ENCODE assay signal across 30 mouse cellular contexts in genomic region chr4:135692916-135693315, GRCm38 (mm10). TPM values are rescaled to one million over a fixed set of nuclear protein-coding genes. Genes with fewer than 3 reads are reported as not detected.
DNase-seq lines count a peak whose midpoint lies in the region; ATAC-seq and TF ChIP-seq lines count a peak whose summit lies in the region.
"Had no signal": no experiment of that assay in that cellular context is flagged by ENCODE, and none has a peak within 500 bp of the region (broad histone marks: within the 10 kb centered on the region; RNA-seq: fewer than 3 reads in every experiment).

No protein-coding gene starts in this region.

- no peak overlapping the region for H3K4me3 ChIP-seq in intestine, embryonic 15.5 days (replicated peaks)
- no peak overlapping the region for H3K4me3 ChIP-seq in myocyte
- H3K4me3 ChIP-seq: embryonic facial prominence, embryonic 13.5 days; erythroblast, embryonic 14.5 days; hindbrain, embryonic 10.5 days; hindbrain, embryonic 15.5 days; liver, embryonic 15.5 days; megakaryocyte, embryonic 14.5 days; midbrain, embryonic 13.5 days; neural tube, embryonic 15.5 days had no signal

- no peak for TF ChIP-seq POLR2A in myocyte (IDR thresholded peaks at IDR 0.05; ENCODE audit: insufficient read length, low read depth)

- DNase-seq in 3T3-L1 (ENCODE audit: low read depth, low spot score) = peak; percentile 49
- DNase-seq in CD4-positive helper T cell, adult 2 months (ENCODE audit: low read depth, low spot score) = peak; percentile 16
- DNase-seq in right cerebral cortex, postnatal 25 days = no peak
- no peak for DNase-seq in lung, adult 18-20 months
- DNase-seq in cerebellum, adult 11-12 months = no peak
- DNase-seq: adrenal gland, adult 2 months; adrenal gland, postnatal 36 days; cerebellum, adult 8-10 months; forebrain, postnatal 0 days; gastrocnemius, postnatal 10 days; heart, postnatal 14 days; kidney, adult 9 months; kidney, postnatal 10 days; lung, postnatal 36 days; retina, postnatal 1 day had no signal

- WGBS in intestine, embryonic 15.5 days = 61% methylated on average over 4 of the region's 4 CpGs

- H3K27ac ChIP-seq in intestine, embryonic 15.5 days = no peak overlapping the region
- H3K27ac ChIP-seq: embryonic facial prominence, embryonic 13.5 days; hindbrain, embryonic 10.5 days; hindbrain, embryonic 15.5 days; liver, embryonic 15.5 days; midbrain, embryonic 13.5 days; neural tube, embryonic 15.5 days had no signal

- H3K9ac ChIP-seq in intestine, embryonic 15.5 days = no peak overlapping the region
- H3K9ac ChIP-seq: embryonic facial prominence, embryonic 13.5 days; forebrain, postnatal 0 days; hindbrain, embryonic 15.5 days; liver, embryonic 15.5 days; midbrain, embryonic 13.5 days; neural tube, embryonic 15.5 days had no signal

- peak; percentile 80 for ATAC-seq in intestine, embryonic 15.5 days
- ATAC-seq: activated CD4-positive, CD25-positive, alpha-beta regulatory T cell, adult 4 months; forebrain, postnatal 0 days; midbrain, embryonic 13.5 days had no signal

- no peaks in the 10 kb centered on the region for H3K9me3 ChIP-seq in intestine, embryonic 15.5 days
- H3K9me3 ChIP-seq: embryonic facial prominence, embryonic 13.5 days; hindbrain, embryonic 15.5 days; liver, embryonic 15.5 days; midbrain, embryonic 13.5 days; neural tube, embryonic 15.5 days had no signal

- no peak overlapping the region for H3ac ChIP-seq in myocyte (ENCODE audit: control insufficient read depth, insufficient read length)

- no peaks in the 10 kb centered on the region for H3K4me1 ChIP-seq in intestine, embryonic 15.5 days (replicated peaks)
- H3K4me1 ChIP-seq: embryonic facial prominence, embryonic 13.5 days; hindbrain, embryonic 10.5 days; hindbrain, embryonic 15.5 days; liver, embryonic 15.5 days; megakaryocyte, embryonic 14.5 days; midbrain, embryonic 13.5 days; neural tube, embryonic 15.5 days had no signal

- no peak overlapping the region for H3K4me2 ChIP-seq in intestine, embryonic 15.5 days (replicated peaks)
- H3K4me2 ChIP-seq in myocyte (ENCODE audit: low read depth) = no peak overlapping the region
- H3K4me2 ChIP-seq: embryonic facial prominence, embryonic 13.5 days; hindbrain, embryonic 15.5 days; liver, embryonic 15.5 days; midbrain, embryonic 13.5 days; neural tube, embryonic 15.5 days had no signal

- H3K79me2 ChIP-seq in myocyte (ENCODE audit: control insufficient read depth, insufficient read depth) = no peaks in the 10 kb centered on the region

- H3K36me3 ChIP-seq in intestine, embryonic 15.5 days = no peaks in the 10 kb centered on the region
- no peaks in the 10 kb centered on the region for H3K36me3 ChIP-seq in myocyte (ENCODE audit: control insufficient read depth, insufficient read depth)
- H3K36me3 ChIP-seq: embryonic facial prominence, embryonic 13.5 days; hindbrain, embryonic 10.5 days; hindbrain, embryonic 15.5 days; liver, embryonic 15.5 days; midbrain, embryonic 13.5 days; neural tube, embryonic 15.5 days had no signal

- no peaks in the 10 kb centered on the region for H3K27me3 ChIP-seq in intestine, embryonic 15.5 days (replicated peaks)
- peaks cover 8% of the 10 kb centered on the region for H3K27me3 ChIP-seq in myocyte (ENCODE audit: control insufficient read depth, insufficient read depth, insufficient read length)

TF ChIP-seq in myocyte, 11 proteins besides CTCF, POLR2A, EP300 and RAD21:
- TF ChIP-seq USF1 (IDR thresholded peaks at IDR 0.05; ENCODE audit: low read depth) (peak; percentile 75), TCF12 (IDR thresholded peaks at IDR 0.05; ENCODE audit: insufficient read depth, poor library complexity, severe bottlenecking) (no peak), REST (IDR thresholded peaks at IDR 0.05; ENCODE audit: insufficient read depth, insufficient read length) (no peak), POLR2AphosphoS2 (IDR thresholded peaks at IDR 0.05; ENCODE audit: insufficient read length, low read depth) (no peak)
TF ChIP-seq in myocyte: peak in this region for 1.

RNA-seq across cellular contexts. Expression of gene Ifnlr1, which starts 6.8 kb away (rescaled TPM):
- polyA plus RNA-seq in intestine, embryonic 15.5 days (2015; fragmentation: Nextera tagmentation; extraction: Ambion mirVana) = 3.6 and 4.2 TPM in 2 replicates
- polyA plus RNA-seq in myocyte (2012; fragmentation: generic; extraction: Trizol) = not detected
- polyA plus RNA-seq: erythroblast, embryonic 14.5 days had no signal

RNA-seq across cellular contexts. Expression of gene Il22ra1, which starts 35.1 kb away (rescaled TPM):
- polyA plus RNA-seq in intestine, embryonic 15.5 days (2015; fragmentation: Nextera tagmentation; extraction: Ambion mirVana) = 4.7 and 6.5 TPM in 2 replicates
- 0.04 TPM for polyA plus RNA-seq in myocyte (2012; fragmentation: generic; extraction: Trizol)
- polyA plus RNA-seq: activated CD4-positive, CD25-positive, alpha-beta regulatory T cell, adult 4 months; forebrain, embryonic 11.5 days; forebrain, postnatal 0 days; heart, embryonic 14.5 days; hindbrain, embryonic 10.5 days; hindbrain, embryonic 15.5 days; limb, embryonic 11.5 days; midbrain, embryonic 13.5 days; neural tube, embryonic 15.5 days; thymus, postnatal 0 days had no signal

Comparison
In these comparisons a context has a peak if more than half of its experiments do, and no peak if none do; other contexts are left out.
1. DNase-seq: peak in 3T3-L1 (single experiment) and CD4-positive helper T cell, adult 2 months (single experiment); none in right cerebral cortex, postnatal 25 days (single experiment), lung, adult 18-20 months (0 of 2) and cerebellum, adult 11-12 months (single experiment).